8 mouse cellular contexts compared by ENCODE assay signal in the genomic region with DNA sequence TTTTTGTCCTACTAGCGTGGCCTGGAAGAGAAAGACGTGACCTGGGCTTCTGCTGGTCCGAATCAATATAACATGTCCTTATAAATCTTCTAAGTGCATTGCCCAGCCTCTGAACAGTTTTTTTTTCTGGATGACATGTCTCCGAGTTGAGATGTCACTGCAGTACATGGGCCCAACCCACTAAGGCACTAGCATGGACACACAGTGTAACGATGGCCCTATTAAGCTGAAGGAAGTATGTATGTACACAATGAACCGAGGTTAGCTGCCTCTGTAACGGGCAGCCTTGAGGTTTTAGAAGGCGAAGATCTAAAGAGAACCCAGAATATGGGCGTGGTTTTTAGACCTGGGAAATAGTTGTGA. TPM values are rescaled to one million over a fixed set of nuclear protein-coding genes. Genes with fewer than 3 reads are reported as not detected.
DNase-seq lines count a peak whose midpoint lies in the region; ATAC-seq and TF ChIP-seq lines count a peak whose summit lies in the region.

No protein-coding gene starts in this region.

- POLR2A ChIA-PET in Patski (lab: Charles Lee) = no interaction called here

- WGBS in kidney, adult 2 months = 6% methylated on average over 9 of the region's 9 CpGs
- 13% methylated on average over 9 of the region's 9 CpGs for WGBS in hindbrain, embryonic 10.5 days
- 12% methylated on average over 9 of the region's 9 CpGs for WGBS in midbrain, embryonic 11.5 days

- H3K9ac ChIP-seq in midbrain, embryonic 11.5 days (ENCODE audit: low read length) = peak overlapping the region; percentile 85

- no peak for TF ChIP-seq POLR2A in kidney, adult 2 months (IDR thresholded peaks at IDR 0.05; ENCODE audit: low read depth, low read length)

- CTCF ChIA-PET in Patski (lab: Charles Lee) = no interaction called here

- peak; percentile 24 for ATAC-seq in Patski
- ATAC-seq in midbrain, embryonic 11.5 days (ENCODE audit: low FRiP score) = peak; percentile 47; the same call in 1 of the 2 replicates

- H3K4me2 ChIP-seq in midbrain, embryonic 11.5 days = peak overlapping the region; percentile 64

- H3K27ac ChIP-seq in kidney, adult 2 months (ENCODE audit: insufficient read depth, low read depth, low read length) = peak overlapping the region; percentile 29
- H3K27ac ChIP-seq in hindbrain, embryonic 10.5 days = peak overlapping the region; percentile 88
- no peak overlapping the region for H3K27ac ChIP-seq in midbrain, embryonic 11.5 days (ENCODE audit: low read depth, low read length)

- no peak for TF ChIP-seq CTCF in kidney, adult 2 months (conservative IDR thresholded peaks at IDR 0.05; ENCODE audit: insufficient read depth, insufficient read length, low read depth, low read length)
- TF ChIP-seq CTCF in Patski (IDR thresholded peaks at IDR 0.05) = no peak

- no peaks in the 10 kb centered on the region; the same call in 1 of the 2 replicates for H3K36me3 ChIP-seq in kidney, adult 2 months (ENCODE audit: control insufficient read depth, insufficient read depth, low read length)
- H3K36me3 ChIP-seq in hindbrain, embryonic 10.5 days = peaks cover 14% of the 10 kb centered on the region
- H3K36me3 ChIP-seq in midbrain, embryonic 11.5 days (ENCODE audit: control insufficient read depth, insufficient read depth, low read length) = no peaks in the 10 kb centered on the region

- intact Hi-C loops in left cerebral cortex, postnatal 10 days (cut with DNase I) = loop anchor here (10.0 kb wide), 1 partner anchor 225 kb away; the partner anchor contains the start of gene Clock

- no peak for DNase-seq in kidney, adult 2 months
- DNase-seq in kidney, postnatal 25 days = no peak
- DNase-seq in Patski (ENCODE audit: low read depth, low spot score) = no peak
- no peak for DNase-seq in hindbrain, embryonic 10.5 days (ENCODE audit: low spot score)
- no peak for DNase-seq in midbrain, embryonic 11.5 days (ENCODE audit: low spot score, missing footprints)
- DNase-seq in left cerebral cortex, postnatal 10 days (ENCODE audit: extremely low spot score in 1 of 2, low spot score in 2 of 2) = no peak
- DNase-seq in cerebellum, adult 11 months = no peak
- no peak for DNase-seq in Muller cell, postnatal 12 days (ENCODE audit: inconsistent ontology term)

- H3K9me3 ChIP-seq in hindbrain, embryonic 10.5 days = no peaks in the 10 kb centered on the region
- H3K9me3 ChIP-seq in midbrain, embryonic 11.5 days (ENCODE audit: control insufficient read depth, low read length) = no peaks in the 10 kb centered on the region

- no peaks in the 10 kb centered on the region for H3K27me3 ChIP-seq in kidney, adult 2 months (replicated peaks; ENCODE audit: control insufficient read depth, insufficient read depth, low read length)
- no peaks in the 10 kb centered on the region for H3K27me3 ChIP-seq in Patski
- H3K27me3 ChIP-seq in hindbrain, embryonic 10.5 days (ENCODE audit: insufficient read depth, poor library complexity, severe bottlenecking) = no peaks in the 10 kb centered on the region
- H3K27me3 ChIP-seq in midbrain, embryonic 11.5 days (ENCODE audit: control insufficient read depth, insufficient read depth, low read length) = no peaks in the 10 kb centered on the region

- peak overlapping the region; percentile 94 for H3K4me3 ChIP-seq in kidney, adult 2 months (ENCODE audit: insufficient read depth, low read depth, low read length)
- peak overlapping the region; percentile 93 for H3K4me3 ChIP-seq in hindbrain, embryonic 10.5 days
- peak overlapping the region; percentile 95 for H3K4me3 ChIP-seq in midbrain, embryonic 11.5 days (ENCODE audit: low read depth, low read length)

- in situ Hi-C loops in Patski (cut with MboI; ENCODE audit: low pct_unique_long_range_greater_than_20kb) = loop anchor here (10.0 kb wide), 2 partner anchors 225 to 395 kb away; partner anchors contain the start of gene Clock

- peaks cover 6% of the 10 kb centered on the region; the same call in 1 of the 2 replicates for H3K4me1 ChIP-seq in kidney, adult 2 months (ENCODE audit: control insufficient read depth, insufficient read depth, low read length)
- H3K4me1 ChIP-seq in hindbrain, embryonic 10.5 days (replicated peaks) = peaks cover 16% of the 10 kb centered on the region
- H3K4me1 ChIP-seq in midbrain, embryonic 11.5 days (ENCODE audit: control insufficient read depth, insufficient read depth, low read length) = peaks cover 7% of the 10 kb centered on the region; the same call in 1 of the 2 replicates

RNA-seq across cellular contexts. Expression of gene Exoc1, which starts 0.6 kb away (rescaled TPM):
- polyA plus RNA-seq in kidney, adult 2 months (2012; rRNA removed) = 18.1 TPM in 2 replicates
- polyA plus RNA-seq in Patski (2021) = 56.1 TPM
- polyA plus RNA-seq in hindbrain, embryonic 10.5 days (2016; fragmentation: Nextera tagmentation; extraction: Ambion mirVana) = 38.8 and 47.9 TPM in 2 replicates
- polyA plus RNA-seq in midbrain, embryonic 11.5 days (2014; fragmentation: Nextera tagmentation; extraction: Ambion mirVana) = 49.1 and 56.6 TPM in 2 replicates
- total RNA-seq in left cerebral cortex, postnatal 10 days (2021) = 10 to 100 TPM; 66.0 to 68.7 TPM

RNA-seq across cellular contexts. Expression of gene Gm7271, which starts 45.8 kb away (rescaled TPM):
- polyA plus RNA-seq in kidney, adult 2 months (2012; rRNA removed) = not detected in 2 replicates
- polyA plus RNA-seq in Patski (2021) = not detected
- polyA plus RNA-seq in hindbrain, embryonic 10.5 days (2016; fragmentation: Nextera tagmentation; extraction: Ambion mirVana) = 3.6 and 13.2 TPM in 2 replicates
- polyA plus RNA-seq in midbrain, embryonic 11.5 days (2014; fragmentation: Nextera tagmentation; extraction: Ambion mirVana) = 0.33 and 0.47 TPM in 2 replicates
- total RNA-seq in left cerebral cortex, postnatal 10 days (2021) = under 1 TPM in 1 of 2 experiments, not detected in 1; 0.77 TPM

RNA-seq across cellular contexts. Expression of gene Cep135, which starts 58.8 kb away (rescaled TPM):
- polyA plus RNA-seq in kidney, adult 2 months (2012; rRNA removed) = 0.97 and 1.1 TPM in 2 replicates
- polyA plus RNA-seq in Patski (2021) = 10.1 TPM
- 7.2 and 10.0 TPM in 2 replicates for polyA plus RNA-seq in hindbrain, embryonic 10.5 days (2016; fragmentation: Nextera tagmentation; extraction: Ambion mirVana)
- polyA plus RNA-seq in midbrain, embryonic 11.5 days (2014; fragmentation: Nextera tagmentation; extraction: Ambion mirVana) = 11.1 TPM in 2 replicates
- 1 to 10 TPM; 6.9 to 8.0 TPM for total RNA-seq in left cerebral cortex, postnatal 10 days (2021)
